Mouse (Mus musculus) lung, postnatal 0 days (tissue): Measurements from ENCODE around the gene Aven.

Experiments
- CTCF ChIP-seq: IDR thresholded peaks from 2 replicates; pipeline ENCODE4 v1.5.1; 2016; ENCODE audit warnings: antibody characterized with exemption, mild to moderate bottlenecking
- EP300 ChIP-seq: IDR thresholded peaks from 2 replicates; pipeline ENCODE4 v1.6.1; 2016; ENCODE audit warnings: antibody characterized with exemption, mild to moderate bottlenecking, control low read depth

- TF ChIP-seq CTCF (no peak), EP300 (no peak)
These were observed 40.2 kb downstream of the Aven start for GRCm38 (mm10) chr2:112532812-112533496.
